Mouse (Mus musculus) gastrocnemius, postnatal 25 days (tissue): ENCODE data around the gene Ces2b. TPM values are rescaled to one million over a fixed set of nuclear protein-coding genes. Genes with fewer than 3 reads are reported as not detected.
"Not testable (repeated sequence)": the region's sequence is repeated elsewhere in the genome, so short reads cannot be mapped to it uniquely, and the experiment has no call there.

Source experiments
- DNase-seq: peaks from one replicate; pipeline ENCODE4 v3.0.0; 2022
- long read RNA-seq, 2 experiments: library from polyadenylated mRNA; stranded (forward); transcript quantifications; one replicate each; pipeline ENCODE4 v2.0.0; 2021
- total RNA-seq, 2 experiments: library from RNA; stranded (reverse); gene quantifications; 1 replicate in 1 of 2; 2 replicates in 1 of 2; pipeline ENCODE4 v1.2.3; 2021

Ces2b gene
- total RNA-seq: not detected
- long read RNA-seq, experiment 1: 0 reads
- long read RNA-seq, experiment 2, partial matches to known transcripts: 2 of 2 reads
- long read RNA-seq, experiment 2, other reads (novel, unspliced or antisense): 0 of 2 reads

DNA sequence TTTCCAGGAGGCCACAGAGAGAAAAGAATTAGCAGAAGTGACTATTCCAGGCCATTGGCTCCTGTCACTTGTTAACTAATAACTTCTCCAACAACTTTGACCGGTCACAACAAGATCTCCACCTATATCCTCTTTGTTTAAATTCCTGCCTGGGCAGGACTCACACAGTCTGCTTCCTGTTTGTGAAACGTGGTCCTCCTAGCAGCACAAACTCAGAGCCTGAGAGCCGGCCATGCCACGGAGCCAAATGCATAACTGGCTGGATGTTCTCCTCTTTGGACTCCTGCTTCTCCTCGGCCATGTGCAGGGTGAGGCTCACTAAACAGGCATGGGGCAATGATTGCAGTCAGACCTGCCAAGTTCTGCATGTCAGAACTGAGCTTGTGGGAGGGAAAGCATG is at the start of gene Ces2b:
TSS of gene Ces2b (plus strand) at position 133 of the 400 bp plus-strand sequence.
- no peak for DNase-seq

DNA sequence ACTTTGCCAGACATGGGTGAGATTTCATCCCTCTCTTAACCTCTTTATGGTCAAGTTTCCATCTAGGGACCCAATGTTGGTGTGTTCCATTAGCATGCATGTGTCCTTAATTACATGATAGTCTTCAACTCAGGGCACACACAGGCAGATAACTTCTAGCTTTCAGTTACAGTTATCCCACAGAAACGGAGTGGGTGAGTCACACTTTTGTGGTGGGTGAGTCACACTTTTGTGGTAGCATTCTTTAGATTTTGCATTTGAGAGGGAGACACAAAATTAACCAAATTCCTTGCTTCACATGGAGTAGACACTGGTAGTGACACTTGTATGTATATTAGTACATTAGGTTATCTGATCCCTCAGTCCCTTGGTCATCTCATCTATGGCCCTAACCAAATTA is 44.3 kb upstream of the Ces2b start:
- DNase-seq: no peak

DNA sequence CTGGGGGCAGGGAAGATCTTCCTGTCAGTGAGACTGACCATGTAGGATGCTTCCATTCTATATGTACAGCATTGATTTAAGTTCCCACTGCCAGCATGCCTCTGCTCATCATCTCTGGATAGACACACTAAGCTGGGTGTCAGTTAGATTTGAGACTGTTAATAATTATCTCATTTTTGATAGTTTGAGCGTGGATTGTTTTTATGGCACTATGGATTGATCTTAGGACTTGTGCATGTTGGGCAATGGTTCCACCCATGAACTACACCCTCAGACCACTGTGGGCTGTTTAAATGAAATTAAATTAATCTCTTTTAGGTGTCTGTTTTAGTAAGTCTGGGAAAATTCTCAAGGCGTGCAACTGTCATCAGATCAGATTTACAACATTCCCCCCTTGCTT is 42.4 kb upstream of the Ces2b start:
- no peak for DNase-seq

DNA sequence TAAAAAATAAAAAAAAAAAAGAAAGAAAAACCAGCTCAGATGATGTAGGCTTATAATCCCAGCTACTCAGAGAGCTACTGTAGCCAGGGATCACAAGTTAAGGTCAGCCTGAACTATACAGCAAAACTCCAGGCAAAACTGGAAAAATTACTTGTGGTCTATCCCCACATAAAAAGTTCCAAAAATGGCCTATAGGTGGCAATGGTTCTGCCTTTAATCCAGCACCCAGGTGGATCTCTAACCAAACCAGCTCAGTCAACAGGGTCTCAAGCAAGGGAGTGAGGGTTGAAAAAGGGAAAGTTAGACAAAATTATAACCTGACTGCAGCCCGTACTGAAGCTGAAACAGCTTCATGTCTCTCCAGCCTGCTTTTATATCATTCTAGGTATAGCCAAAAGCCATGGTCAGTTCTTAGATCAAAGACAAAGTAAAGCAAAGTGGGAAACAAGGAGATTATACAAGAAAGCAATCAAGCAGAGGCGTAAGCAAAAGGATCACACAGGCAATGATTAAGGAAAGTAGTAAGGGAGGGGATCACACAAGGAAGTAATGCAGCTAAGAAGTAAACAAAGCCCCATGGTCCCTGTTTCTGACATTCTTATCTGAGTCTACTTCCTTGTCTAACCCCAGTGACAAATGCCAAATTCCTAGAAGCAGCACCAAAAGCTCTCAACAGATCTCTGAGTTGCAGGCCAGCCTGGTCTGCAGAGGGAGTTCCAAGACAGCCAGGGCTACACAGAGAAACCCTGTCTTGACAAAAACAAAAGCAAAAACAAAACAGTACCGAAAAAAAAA is 41.3 kb upstream of the Ces2b start:
- no peak for DNase-seq

DNA sequence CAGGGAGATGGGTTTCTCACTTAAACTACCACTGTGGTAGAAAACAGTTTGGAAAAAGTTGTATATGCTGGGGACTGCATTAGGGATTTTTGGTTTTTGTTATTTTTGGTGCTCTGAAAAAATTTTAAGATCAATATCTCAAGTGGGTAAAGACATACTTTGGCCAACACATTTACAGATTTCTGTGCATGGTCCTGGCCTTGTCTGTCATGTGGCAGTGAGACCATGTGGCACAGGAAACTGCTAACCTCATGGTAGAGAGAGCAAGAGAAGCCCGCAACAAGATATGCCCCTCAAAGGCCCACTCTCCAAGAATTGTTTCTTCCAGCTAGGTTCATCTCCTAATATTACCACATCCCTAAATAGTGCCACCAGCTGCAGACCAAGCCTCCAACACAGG is 32.0 kb upstream of the Ces2b start:
- no peak for DNase-seq

DNA sequence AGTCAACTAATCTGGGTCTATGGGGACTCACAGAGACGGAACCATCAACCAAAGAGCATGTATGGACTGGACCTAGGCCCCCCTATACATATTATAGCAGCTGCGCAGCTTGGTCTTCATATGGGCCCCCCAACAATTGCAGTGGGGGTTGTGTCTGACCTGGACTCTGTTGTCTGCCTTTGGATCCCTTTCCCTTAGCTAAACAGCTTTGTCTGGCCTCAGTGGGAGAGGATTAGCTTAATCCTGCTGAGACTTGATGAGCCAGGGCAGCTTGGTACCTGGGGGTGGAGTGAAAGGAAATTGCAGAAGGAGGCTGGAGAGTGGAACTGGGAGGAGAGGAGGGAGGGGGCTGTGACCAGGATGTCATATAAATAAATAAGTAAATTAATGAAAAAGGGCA is 25.2 kb upstream of the Ces2b start:
- no peak for DNase-seq

DNA sequence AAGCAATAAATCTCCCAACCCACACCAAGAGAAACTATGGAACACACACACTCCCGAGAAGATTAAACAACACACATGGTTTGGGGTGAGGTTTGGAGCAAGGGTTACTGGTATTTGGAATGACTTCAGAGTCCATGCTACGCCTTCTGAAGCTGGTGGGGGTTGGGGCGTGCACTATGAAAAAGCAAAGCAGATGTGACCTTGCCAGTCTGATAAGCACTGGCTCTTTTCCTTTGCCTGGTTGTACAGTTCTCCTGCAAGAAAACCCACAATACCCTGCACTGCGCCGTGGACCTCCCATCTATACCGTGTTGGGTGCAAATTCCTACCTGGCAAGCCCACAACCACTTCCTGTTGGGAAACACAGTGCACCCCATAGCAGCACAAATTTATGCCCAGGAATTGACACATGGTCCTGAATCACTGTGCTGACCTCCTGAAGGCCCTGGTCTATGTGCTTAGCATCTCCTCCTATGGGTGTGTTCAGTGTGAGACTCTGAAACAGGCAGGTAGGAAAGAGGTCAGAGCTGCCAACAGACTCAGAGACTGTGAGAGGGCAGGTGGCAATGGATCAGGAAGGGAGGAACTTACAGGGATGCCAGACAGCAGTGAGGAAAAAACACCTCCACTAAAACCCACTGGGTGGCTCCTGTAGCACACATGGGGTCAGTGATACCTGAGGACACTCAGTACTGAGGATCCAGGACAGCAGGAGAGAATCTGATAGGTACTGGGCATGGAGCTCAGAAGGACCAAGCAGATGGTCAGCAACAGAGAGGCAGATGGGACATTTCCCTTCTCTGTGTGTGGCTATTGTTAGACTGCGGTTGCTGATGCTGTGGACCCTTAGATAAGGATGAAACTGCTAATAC is 22.6 kb upstream of the Ces2b start:
- DNase-seq: no peak

DNA sequence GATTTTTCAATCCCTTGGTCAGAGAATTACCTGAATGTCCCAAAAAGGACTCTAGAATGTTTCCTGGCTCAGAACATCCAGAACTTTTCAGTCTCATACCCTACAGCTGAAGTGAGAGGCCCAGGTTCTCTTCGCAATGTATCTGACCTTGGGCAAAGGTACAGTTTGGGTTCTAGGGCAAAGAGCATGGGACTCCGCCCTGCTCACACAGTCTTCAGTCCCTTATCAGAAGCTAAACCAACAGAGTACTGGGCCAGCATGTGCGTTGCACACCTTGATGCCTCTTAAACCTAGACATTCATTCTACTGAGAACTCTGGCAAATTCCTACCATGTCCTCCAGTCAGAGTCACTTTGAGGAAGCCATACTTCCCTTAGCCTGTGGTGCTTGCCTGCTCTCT is 21.9 kb upstream of the Ces2b start:
- no peak for DNase-seq

DNA sequence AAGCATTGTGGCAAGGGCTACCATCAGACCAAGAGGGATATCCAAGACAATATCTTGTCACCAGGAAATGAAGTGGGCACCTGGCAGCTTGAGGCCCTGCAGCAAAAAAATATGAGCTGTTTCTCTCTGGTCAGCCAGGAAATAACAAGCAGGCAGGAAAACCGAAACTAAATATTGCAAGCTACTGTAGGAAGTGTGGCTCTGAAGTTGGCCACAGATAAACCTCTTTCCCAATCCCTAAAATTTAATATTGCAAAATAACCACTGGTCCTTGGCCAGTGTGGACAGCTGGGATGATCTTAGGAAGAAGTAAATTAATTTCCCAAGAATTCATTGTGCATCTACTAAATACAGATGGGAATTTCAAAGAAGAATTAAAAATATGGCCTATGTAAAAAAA is 4.5 kb upstream of the Ces2b start:
- no peak for DNase-seq

DNA sequence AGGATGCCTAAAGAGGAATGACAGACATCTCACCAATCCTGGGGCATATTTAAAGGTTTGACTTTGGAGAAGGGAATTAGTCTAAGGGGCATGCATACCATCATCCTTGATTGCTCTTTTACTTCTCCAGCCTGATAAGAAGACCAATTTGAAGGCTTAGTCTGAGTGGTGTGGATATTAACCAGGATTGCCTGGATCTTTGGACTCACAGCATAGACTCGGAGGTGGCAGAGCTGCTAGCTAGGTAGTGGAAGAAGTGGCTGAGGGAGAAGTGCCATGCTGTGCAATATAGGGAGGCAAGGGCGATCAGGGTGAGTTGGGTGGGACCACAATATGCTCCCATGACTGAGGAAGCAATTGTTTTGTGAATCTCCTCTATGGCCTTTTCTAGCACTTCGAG is 3.2 kb upstream of the Ces2b start:
- no peak for DNase-seq

DNA sequence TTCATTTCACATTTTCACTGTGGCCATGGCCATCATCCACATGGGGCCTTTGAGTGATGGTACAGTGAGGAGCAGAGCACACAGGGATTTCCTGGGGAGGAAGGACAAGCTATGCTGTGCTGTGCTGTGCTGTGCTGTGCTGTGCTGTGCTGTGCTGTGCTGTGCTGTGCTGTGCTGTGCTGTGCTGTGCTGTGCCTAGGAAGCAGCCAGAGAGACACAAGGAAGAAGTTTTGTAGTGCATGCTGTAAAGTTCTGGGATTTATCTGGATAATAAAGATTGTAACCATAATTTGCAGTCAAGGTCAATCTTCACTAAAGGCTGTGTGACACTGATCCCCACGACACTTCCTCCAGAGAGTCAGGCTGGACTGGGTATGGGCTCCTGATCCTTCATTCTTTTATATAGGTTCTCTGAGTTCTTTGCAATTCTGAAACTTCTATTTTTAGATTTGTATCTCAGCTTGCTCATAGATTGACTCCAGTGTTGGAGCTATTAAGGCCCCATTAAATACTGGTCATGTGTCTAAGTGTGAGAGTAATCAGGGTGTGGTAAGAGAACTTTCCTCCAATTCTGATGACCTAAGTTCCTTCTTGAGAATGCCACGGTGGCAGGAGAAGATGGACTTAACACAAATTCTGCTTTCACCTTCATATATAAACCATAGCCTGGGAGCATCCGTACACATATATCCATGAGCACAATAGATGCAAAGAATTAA is 10.1 kb downstream of the Ces2b start:
- DNase-seq: no peak

DNA sequence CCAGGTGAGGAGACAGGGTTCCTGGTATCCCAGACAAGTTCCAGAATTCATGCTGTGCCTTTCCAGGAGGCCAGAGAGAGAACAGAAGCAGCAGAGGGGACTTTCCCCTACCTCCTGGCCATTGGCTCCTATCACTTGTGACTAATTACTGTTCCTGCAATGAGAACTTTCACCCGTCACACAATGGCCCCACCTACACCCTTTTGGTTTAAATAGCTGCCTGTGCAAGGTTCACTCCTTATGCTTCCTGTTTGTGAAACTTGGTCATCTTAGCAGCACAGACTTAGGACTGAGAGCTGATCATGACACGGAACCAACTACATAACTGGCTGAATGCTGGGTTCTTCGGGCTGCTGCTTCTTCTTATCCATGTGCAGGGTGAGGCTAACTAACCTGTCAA is 15.5 kb downstream of the Ces2b start, which contains the start of gene Ces2c:
TSS of gene Ces2c (plus strand) at position 238 of the 400 bp plus-strand sequence.
- DNase-seq: no peak

DNA sequence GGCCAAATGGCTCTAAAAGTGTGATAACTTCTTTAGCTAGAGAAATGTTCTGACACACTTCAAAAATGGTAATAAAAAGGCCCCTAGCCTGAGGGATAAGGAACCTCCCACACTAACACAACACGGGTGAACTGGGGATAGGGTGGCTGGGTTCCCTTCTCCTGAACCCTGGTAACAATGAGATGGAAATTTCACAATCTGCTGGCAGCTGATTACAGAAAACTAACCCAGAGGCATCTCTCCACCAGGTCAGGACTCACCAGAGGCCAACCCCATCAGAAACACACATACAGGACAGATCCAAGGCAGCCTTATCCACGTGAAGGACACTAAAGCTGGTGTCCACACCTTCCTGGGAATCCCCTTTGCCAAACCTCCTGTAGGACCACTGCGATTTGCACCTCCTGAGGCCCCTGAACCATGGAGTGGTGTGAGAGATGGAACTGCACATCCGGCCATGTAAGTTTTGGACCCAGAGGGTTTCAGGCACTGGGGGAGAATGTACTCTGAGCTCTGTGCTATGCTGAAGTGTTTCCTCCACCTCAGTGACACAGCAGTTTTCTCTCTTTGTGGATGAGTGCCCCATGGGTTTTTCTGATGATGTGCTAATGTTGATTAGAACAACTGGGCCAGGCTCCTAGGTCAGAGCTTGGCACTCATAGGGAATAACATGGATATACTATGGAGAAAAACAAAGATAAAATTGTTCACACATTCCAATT is 16.5 kb downstream of the Ces2b start:
- no peak for DNase-seq

DNA sequence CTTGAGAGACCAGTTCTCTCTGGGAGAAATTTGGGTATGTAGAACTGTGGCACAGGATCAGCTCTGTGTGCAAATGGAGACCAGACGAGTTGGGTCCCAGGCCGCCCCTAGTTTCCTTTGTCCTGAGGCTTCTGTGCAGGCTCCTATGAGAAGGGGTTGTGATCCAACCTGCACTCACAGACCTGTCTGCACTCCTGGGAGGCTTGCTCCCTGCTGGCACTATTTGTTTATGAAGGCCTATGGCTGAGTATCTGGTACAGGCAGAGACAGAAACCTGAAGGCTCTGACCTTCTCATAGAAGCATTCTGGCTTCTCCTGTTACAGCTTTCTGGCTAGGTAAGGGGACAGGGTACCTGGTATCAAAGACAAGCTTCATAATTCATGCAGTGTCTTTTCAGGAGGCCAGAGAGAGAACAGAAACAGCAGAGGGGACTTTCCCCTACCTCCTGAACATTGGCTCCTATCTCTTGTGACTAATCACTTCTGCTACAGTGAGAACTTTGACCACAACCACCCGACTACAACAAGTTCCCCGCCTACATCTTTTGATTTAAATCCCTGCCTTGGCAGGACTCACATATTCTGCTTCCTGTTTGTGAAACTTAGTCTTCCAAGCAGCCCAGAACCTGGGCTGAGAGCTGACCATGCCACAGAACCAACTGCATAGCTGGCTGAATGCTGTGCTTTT is 35.6 kb downstream of the Ces2b start:
- DNase-seq: not testable (repeated sequence)

DNA sequence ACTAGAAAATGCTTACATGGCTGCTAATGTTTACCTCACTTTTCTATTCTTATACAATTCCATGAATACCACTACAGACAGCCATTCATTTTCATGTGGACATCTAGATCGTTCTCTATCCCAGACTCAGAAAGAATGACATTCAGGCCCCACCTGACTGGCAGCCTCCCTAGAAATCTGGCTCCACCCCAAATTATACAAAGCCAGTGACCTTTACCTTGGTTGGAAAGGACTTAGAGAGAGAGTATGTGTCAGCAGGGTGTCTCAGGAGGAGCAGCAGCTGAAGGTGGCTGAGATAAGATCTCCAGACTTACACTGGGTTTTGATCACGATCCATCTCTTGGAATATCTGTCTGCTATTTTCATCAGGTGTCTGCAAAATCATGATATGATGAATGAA is 37.5 kb downstream of the Ces2b start:
- not testable (repeated sequence) for DNase-seq

DNA sequence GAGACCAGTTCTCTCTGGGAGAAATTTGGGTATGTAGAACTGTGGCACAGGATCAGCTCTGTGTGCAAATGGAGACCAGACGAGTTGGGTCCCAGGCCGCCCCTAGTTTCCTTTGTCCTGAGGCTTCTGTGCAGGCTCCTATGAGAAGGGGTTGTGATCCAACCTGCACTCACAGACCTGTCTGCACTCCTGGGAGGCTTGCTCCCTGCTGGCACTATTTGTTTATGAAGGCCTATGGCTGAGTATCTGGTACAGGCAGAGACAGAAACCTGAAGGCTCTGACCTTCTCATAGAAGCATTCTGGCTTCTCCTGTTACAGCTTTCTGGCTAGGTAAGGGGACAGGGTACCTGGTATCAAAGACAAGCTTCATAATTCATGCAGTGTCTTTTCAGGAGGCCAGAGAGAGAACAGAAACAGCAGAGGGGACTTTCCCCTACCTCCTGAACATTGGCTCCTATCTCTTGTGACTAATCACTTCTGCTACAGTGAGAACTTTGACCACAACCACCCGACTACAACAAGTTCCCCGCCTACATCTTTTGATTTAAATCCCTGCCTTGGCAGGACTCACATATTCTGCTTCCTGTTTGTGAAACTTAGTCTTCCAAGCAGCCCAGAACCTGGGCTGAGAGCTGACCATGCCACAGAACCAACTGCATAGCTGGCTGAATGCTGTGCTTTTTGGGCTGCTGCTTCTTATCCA is 55.0 kb downstream of the Ces2b start:
- DNase-seq: not testable (repeated sequence)
